ENCODE assay signal across 7 mouse cellular contexts in genomic region chr5:110652719-110653648, GRCm38 (mm10). TPM values are rescaled to one million over a fixed set of nuclear protein-coding genes. Genes with fewer than 3 reads are reported as not detected.
A peak's percentile ranks its signal among the peaks of the same experiment; 100 is the strongest.
DNase-seq lines count a peak whose midpoint lies in the region; ATAC-seq lines count a peak whose summit lies in the region.

Gene Noc4l, minus strand, starts transcription at chr5:110653417.
Gene Ddx51, plus strand, starts transcription at chr5:110653451.

- H3K27me3 ChIP-seq in embryonic facial prominence, embryonic 11.5 days (ENCODE audit: control insufficient read depth, insufficient read depth, low read length), result no peaks in the 10 kb centered on the region
- H3K27me3 ChIP-seq in limb, embryonic 10.5 days (ENCODE audit: low read depth, poor library complexity, severe bottlenecking), result no peaks in the 10 kb centered on the region
- H3K27me3 ChIP-seq in midbrain, embryonic 13.5 days, result no peaks in the 10 kb centered on the region

- WGBS in embryonic facial prominence, embryonic 11.5 days, result under 1% methylated on average over 87 of the region's 91 CpGs
- under 1% methylated on average over 91 of the region's 91 CpGs for WGBS in limb, embryonic 10.5 days
- WGBS in midbrain, embryonic 13.5 days, result 1% methylated on average over 91 of the region's 91 CpGs

- no peaks in the 10 kb centered on the region; the same call in 1 of the 2 replicates for H3K4me1 ChIP-seq in embryonic facial prominence, embryonic 11.5 days (ENCODE audit: control insufficient read depth, insufficient read depth, low read length)
- peaks cover 22% of the 10 kb centered on the region for H3K4me1 ChIP-seq in limb, embryonic 10.5 days
- H3K4me1 ChIP-seq in midbrain, embryonic 13.5 days (replicated peaks), result peaks cover 21% of the 10 kb centered on the region

- peak within 1 kb of the TSS; percentile 90 for H3K4me3 ChIP-seq in embryonic facial prominence, embryonic 11.5 days (ENCODE audit: low read depth, low read length)
- H3K4me3 ChIP-seq in limb, embryonic 10.5 days, result peak within 1 kb of the TSS; percentile 99
- H3K4me3 ChIP-seq in midbrain, embryonic 13.5 days (replicated peaks), result peak within 1 kb of the TSS; percentile 95

- H3K9me3 ChIP-seq in embryonic facial prominence, embryonic 11.5 days (replicated peaks; ENCODE audit: control insufficient read depth, low read length), result no peaks in the 10 kb centered on the region
- no peaks in the 10 kb centered on the region for H3K9me3 ChIP-seq in limb, embryonic 10.5 days (replicated peaks)
- no peaks in the 10 kb centered on the region for H3K9me3 ChIP-seq in midbrain, embryonic 13.5 days

- H3K4me2 ChIP-seq in embryonic facial prominence, embryonic 11.5 days (ENCODE audit: low read depth, low read length), result peak within 1 kb of the TSS; percentile 88
- peak within 1 kb of the TSS; percentile 97 for H3K4me2 ChIP-seq in midbrain, embryonic 13.5 days (replicated peaks)

- H3K9ac ChIP-seq in embryonic facial prominence, embryonic 11.5 days (replicated peaks; ENCODE audit: low read length), result peak within 1 kb of the TSS; percentile 87
- H3K9ac ChIP-seq in midbrain, embryonic 13.5 days (replicated peaks), result peak within 1 kb of the TSS; percentile 81

- DNase-seq in adrenal gland, postnatal 14 days, result peak; percentile 97
- peak; percentile 98 for DNase-seq in embryonic facial prominence, embryonic 11.5 days (ENCODE audit: low spot score)
- DNase-seq in kidney, adult 11 months, result peak; percentile 85
- peak; percentile 99 for DNase-seq in limb, embryonic 10.5 days (ENCODE audit: low spot score)
- peak; percentile 94 for DNase-seq in spleen, adult 12 weeks (ENCODE audit: low spot score)

- ATAC-seq in embryonic facial prominence, embryonic 11.5 days (replicated peaks; ENCODE audit: insufficient number of reproducible peaks, low FRiP score, low TSS enrichment, low read depth), result peak; percentile 73
- peak; percentile 85 for ATAC-seq in granulocyte monocyte progenitor cell, adult 5-6 weeks (replicated peaks; ENCODE audit: poor library complexity, severe bottlenecking)
- ATAC-seq in midbrain, embryonic 13.5 days, result peak; percentile 90

- no peak within 1 kb of the TSS for H3K27ac ChIP-seq in embryonic facial prominence, embryonic 11.5 days (replicated peaks; ENCODE audit: low read depth, low read length)
- peak within 1 kb of the TSS; percentile 88 for H3K27ac ChIP-seq in limb, embryonic 10.5 days
- H3K27ac ChIP-seq in midbrain, embryonic 13.5 days, result no peak within 1 kb of the TSS

- peaks cover 12% of the 10 kb centered on the region for H3K36me3 ChIP-seq in embryonic facial prominence, embryonic 11.5 days (replicated peaks; ENCODE audit: control insufficient read depth, insufficient read depth, low read depth, low read length)
- peaks cover 78% of the 10 kb centered on the region for H3K36me3 ChIP-seq in limb, embryonic 10.5 days
- peaks cover 74% of the 10 kb centered on the region for H3K36me3 ChIP-seq in midbrain, embryonic 13.5 days

RNA-seq across cellular contexts. Expression of gene Noc4l, which starts in this region (rescaled TPM):
- 24.7 and 26.3 TPM in 2 replicates for total RNA-seq in adrenal gland, postnatal 14 days (2021)
- 57.4 and 60.4 TPM in 2 replicates for polyA plus RNA-seq in embryonic facial prominence, embryonic 11.5 days (2014; fragmentation: Nextera tagmentation; extraction: Ambion mirVana)
- total RNA-seq in granulocyte monocyte progenitor cell, adult 5-6 weeks (2014; fragmentation: Nextera tagmentation), result 43.4 and 59.0 TPM in 2 replicates
- 32.9 and 78.6 TPM in 2 replicates for total RNA-seq in granulocyte monocyte progenitor cell, adult 5-6 weeks (2017)
- 90.4 and 102 TPM in 2 replicates for polyA plus RNA-seq in limb, embryonic 10.5 days (2016; fragmentation: Nextera tagmentation; extraction: Ambion mirVana)
- polyA plus RNA-seq in midbrain, embryonic 13.5 days (2015; fragmentation: Nextera tagmentation; extraction: Ambion mirVana), result 42.6 and 43.2 TPM in 2 replicates

RNA-seq across cellular contexts. Expression of gene Ddx51, which starts in this region (rescaled TPM):
- 15.7 and 23.6 TPM in 2 replicates for total RNA-seq in adrenal gland, postnatal 14 days (2021)
- polyA plus RNA-seq in embryonic facial prominence, embryonic 11.5 days (2014; fragmentation: Nextera tagmentation; extraction: Ambion mirVana), result 39.7 and 42.7 TPM in 2 replicates
- 12.0 and 68.1 TPM in 2 replicates for total RNA-seq in granulocyte monocyte progenitor cell, adult 5-6 weeks (2014; fragmentation: Nextera tagmentation)
- 9.7 and 9.9 TPM in 2 replicates for total RNA-seq in granulocyte monocyte progenitor cell, adult 5-6 weeks (2017)
- 38.1 and 51.8 TPM in 2 replicates for polyA plus RNA-seq in limb, embryonic 10.5 days (2016; fragmentation: Nextera tagmentation; extraction: Ambion mirVana)
- 16.4 and 19.8 TPM in 2 replicates for polyA plus RNA-seq in midbrain, embryonic 13.5 days (2015; fragmentation: Nextera tagmentation; extraction: Ambion mirVana)
